Mouse (Mus musculus) lung, embryonic 16.5 days (tissue): ENCODE results near the gene Bco1. TPM values are rescaled to one million over a fixed set of nuclear protein-coding genes. Genes with fewer than 3 reads are reported as not detected.

Experiments used
- ATAC-seq: fragments of 200-750 bp; cut with Nextera tagmentation; 2 replicates; pipeline ENCODE4 v1.8.0; 2017; ENCODE audit warnings: low read depth, mild to moderate bottlenecking, moderate library complexity
- H3K27ac ChIP-seq: fragments of 300-500 bp; sonication (generic); 2 replicates; pipeline ENCODE4 v1.5.1; 2014; ENCODE audit warnings: mild to moderate bottlenecking, control low read depth, low read length
- H3K27me3 ChIP-seq: fragments of 300-500 bp; sonication (generic); 2 replicates; pipeline ENCODE4 v1.6.1; 2014; ENCODE audit warnings: low read depth, low read length, mixed read lengths; ENCODE audit not compliant: control insufficient read depth, insufficient read depth
- H3K36me3 ChIP-seq: fragments of 300-500 bp; sonication (generic); 2 replicates; pipeline ENCODE4 v1.6.1; 2014; ENCODE audit warnings: low read length; ENCODE audit not compliant: control insufficient read depth, insufficient read depth
- H3K4me1 ChIP-seq: fragments of 300-500 bp; sonication (generic); replicated peaks from 2 replicates; pipeline ENCODE4 v1.6.1; 2014; ENCODE audit warnings: low read length, mixed read lengths; ENCODE audit not compliant: control insufficient read depth, insufficient read depth
- H3K4me2 ChIP-seq: fragments of 300-500 bp; sonication (generic); 2 replicates; pipeline ENCODE4 v1.6.1; 2014; ENCODE audit warnings: low read depth, low read length, control low read depth
- H3K4me3 ChIP-seq: fragments of 300-500 bp; sonication (generic); 2 replicates; pipeline ENCODE4 v1.5.1; 2014; ENCODE audit warnings: mild to moderate bottlenecking, low read length, control low read depth
- H3K9ac ChIP-seq: fragments of 300-500 bp; sonication (generic); 2 replicates; pipeline ENCODE4 v1.6.1; 2014; ENCODE audit warnings: low read length, control low read depth
- H3K9me3 ChIP-seq: fragments of 300-500 bp; sonication (generic); 2 replicates; pipeline ENCODE4 v1.6.1; 2016; ENCODE audit warnings: low read length; ENCODE audit not compliant: control insufficient read depth
- WGBS: fragments of 180-500 bp; shearing (Covaris S2); extraction: QIAGEN DNeasy Blood & Tissue Kit; methylation state at CpG from one replicate; pipeline ENCODE4 v1.1.7; 2014; 5-methylcytosine and 5-hydroxymethylcytosine counted together
- polyA plus RNA-seq: library from polyadenylated mRNA; unstranded; fragments of >200 nt; fragmentation: Nextera tagmentation; extraction: Ambion mirVana; gene quantifications from 2 replicates; pipeline ENCODE4 v1.2.1, GENCODE M21; 2015

Bco1 gene
- polyA plus RNA-seq, 1 experiment from 2014 or later, result 0.40 TPM

DNA sequence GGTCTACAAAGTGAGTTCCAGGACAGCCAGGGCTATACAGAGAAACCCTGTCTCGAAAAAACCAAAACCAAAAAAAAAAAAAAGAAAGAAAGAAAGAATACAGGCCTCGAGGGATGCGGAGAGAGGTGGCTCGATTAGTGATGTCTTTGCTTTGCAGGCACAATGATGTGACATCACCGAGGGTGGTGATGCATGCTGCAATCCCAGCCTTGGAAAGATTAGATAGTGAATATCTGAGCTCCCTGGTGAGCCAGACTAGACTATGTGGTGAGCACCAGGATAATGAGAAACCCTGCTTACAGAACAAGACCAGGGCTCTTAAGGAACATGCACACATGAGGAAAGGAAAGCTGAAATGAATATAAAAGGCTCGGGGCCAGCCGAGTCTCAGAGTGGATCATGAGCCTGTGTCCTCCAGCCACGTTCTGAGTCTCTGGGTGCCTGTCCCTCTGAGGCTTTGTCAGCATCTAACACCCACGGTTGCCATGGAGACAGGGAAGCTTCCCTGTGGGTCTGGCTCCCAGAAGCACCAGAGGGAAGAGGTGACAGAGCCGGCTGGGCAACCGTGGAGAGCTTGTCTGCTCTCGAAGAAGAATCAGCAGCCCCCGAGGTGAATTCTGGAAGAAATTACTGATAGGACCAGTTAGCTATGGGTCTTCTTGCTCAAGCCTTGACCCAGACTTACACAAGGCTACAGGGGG, 34.3 kb upstream of the Bco1 start:
- Histone ChIP-seq H3K9ac (no peak overlapping the region), H3K36me3 (no peaks in the 10 kb centered on the region), H3K4me1 (no peaks in the 10 kb centered on the region), H3K27me3 (no peaks in the 10 kb centered on the region), H3K4me2 (no peak overlapping the region), H3K4me3 (no peak overlapping the region), H3K27ac (no peak overlapping the region), H3K9me3 (peaks cover 4% of the 10 kb centered on the region; the same call in 1 of the 2 replicates)
- 52% methylated on average over 13 of the region's 13 CpGs for WGBS
- no peak for ATAC-seq

DNA sequence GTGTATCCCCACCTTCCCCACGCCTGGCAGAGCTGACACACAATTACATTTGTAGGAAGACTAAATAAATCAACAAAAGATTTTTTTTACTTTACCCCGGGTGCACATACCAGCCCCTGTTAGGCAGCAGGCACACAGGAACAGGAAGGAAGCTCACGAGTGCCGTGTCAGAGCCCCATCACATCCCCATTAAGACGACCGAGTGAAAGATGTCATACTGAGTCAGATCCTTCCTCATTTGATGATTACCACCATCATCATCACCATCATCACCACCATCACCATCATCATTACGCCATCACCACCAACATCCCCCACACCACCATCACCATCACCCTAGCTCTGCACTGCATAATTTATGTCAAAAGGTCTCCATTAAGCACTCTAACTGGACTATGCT, 28.7 kb upstream of the Bco1 start:
- Histone ChIP-seq H3K9me3 (peaks cover 4% of the 10 kb centered on the region; the same call in 1 of the 2 replicates), H3K27ac (no peak overlapping the region), H3K4me2 (no peak overlapping the region), H3K27me3 (no peaks in the 10 kb centered on the region), H3K4me1 (no peaks in the 10 kb centered on the region), H3K9ac (no peak overlapping the region), H3K36me3 (no peaks in the 10 kb centered on the region), H3K4me3 (no peak overlapping the region)
- ATAC-seq, result no peak
- 61% methylated on average over 7 of the region's 7 CpGs for WGBS

DNA sequence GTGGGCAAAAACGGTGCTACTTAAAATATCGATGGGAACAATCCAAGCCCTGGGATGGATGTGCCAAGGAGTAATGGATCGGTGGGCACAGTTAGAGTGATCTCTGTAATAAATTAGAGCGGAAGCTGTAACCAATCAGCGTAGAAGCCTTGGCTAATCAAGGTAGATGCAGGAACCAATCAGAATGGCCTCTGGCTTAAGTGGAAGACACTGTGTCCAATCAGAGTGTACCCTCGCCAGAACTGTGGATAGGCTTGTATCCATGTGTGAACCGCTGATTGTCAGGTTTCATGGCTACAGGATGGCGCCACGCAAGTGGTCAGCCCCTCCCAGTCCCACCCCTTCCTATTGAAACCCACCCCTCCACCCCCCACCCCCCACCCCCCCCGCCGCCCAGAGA, 28.3 kb upstream of the Bco1 start:
- no peaks in the 10 kb centered on the region for H3K36me3 ChIP-seq
- no peaks in the 10 kb centered on the region for H3K27me3 ChIP-seq
- H3K27ac ChIP-seq, result no peak overlapping the region
- H3K9me3 ChIP-seq, result peaks cover 1% of the 10 kb centered on the region; the same call in 1 of the 2 replicates
- H3K4me3 ChIP-seq, result no peak overlapping the region
- H3K9ac ChIP-seq, result no peak overlapping the region
- 79% methylated on average over 11 of the region's 11 CpGs for WGBS
- H3K4me1 ChIP-seq, result no peaks in the 10 kb centered on the region
- no peak for ATAC-seq
- no peak overlapping the region for H3K4me2 ChIP-seq

DNA sequence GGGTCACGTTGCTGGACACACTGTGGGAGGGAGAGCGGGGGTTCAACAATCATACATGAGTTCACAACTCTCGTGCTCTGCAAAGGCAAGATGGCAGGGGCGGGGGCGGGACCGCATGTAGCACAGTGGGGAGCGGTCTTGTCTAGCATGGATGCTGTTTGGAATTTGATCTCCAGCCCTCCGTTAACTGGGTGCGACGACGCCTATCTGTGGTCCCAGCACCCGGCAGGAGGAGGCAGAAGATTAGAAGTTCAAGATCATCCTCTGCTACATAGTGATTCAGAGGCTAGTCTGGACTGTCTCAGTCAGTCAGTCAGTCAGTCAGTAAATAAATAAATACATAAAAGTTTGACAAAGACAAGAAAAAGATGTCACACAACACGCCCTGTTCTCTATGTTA, 27.4 kb upstream of the Bco1 start:
- Histone ChIP-seq H3K27me3 (no peaks in the 10 kb centered on the region), H3K36me3 (no peaks in the 10 kb centered on the region), H3K4me2 (no peak overlapping the region), H3K27ac (no peak overlapping the region), H3K4me3 (no peak overlapping the region), H3K4me1 (no peaks in the 10 kb centered on the region), H3K9ac (no peak overlapping the region), H3K9me3 (no peaks in the 10 kb centered on the region)
- 68% methylated on average over 13 of the region's 13 CpGs for WGBS
- ATAC-seq, result no peak

DNA sequence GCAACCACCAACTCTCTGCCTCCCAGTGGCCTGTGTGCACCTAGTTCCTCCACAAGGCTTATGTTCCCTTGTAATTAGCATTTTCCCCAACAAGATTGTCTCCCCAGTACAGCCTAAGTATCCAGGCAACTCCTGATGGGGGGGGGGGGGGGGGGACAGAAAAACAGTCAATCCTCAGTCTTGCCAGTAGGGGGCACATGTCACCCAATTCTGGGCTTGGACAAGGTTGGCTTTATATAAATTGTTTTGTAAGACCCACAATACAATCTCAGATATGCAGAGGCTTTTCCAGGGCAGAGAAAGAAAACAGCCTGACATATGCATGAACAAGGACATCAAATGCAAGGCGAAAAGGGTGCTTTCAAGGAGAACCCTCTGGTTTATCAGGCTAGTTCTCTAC, 25.9 kb upstream of the Bco1 start:
- Histone ChIP-seq H3K36me3 (no peaks in the 10 kb centered on the region), H3K27ac (no peak overlapping the region), H3K27me3 (no peaks in the 10 kb centered on the region), H3K4me2 (no peak overlapping the region), H3K9ac (no peak overlapping the region), H3K4me3 (no peak overlapping the region), H3K9me3 (no peaks in the 10 kb centered on the region), H3K4me1 (no peaks in the 10 kb centered on the region)
- ATAC-seq, result no peak
- WGBS, result 80% methylated on average over 1 of the region's 1 CpGs

- WGBS, result 59% methylated on average over 10 of the region's 10 CpGs
- H3K36me3 ChIP-seq, result no peaks in the 10 kb centered on the region
- ATAC-seq, result no peak
- H3K9ac ChIP-seq, result no peak overlapping the region
- H3K27ac ChIP-seq, result no peak overlapping the region
- no peaks in the 10 kb centered on the region for H3K9me3 ChIP-seq
- H3K27me3 ChIP-seq, result no peaks in the 10 kb centered on the region
- no peak overlapping the region for H3K4me3 ChIP-seq
- no peak overlapping the region for H3K4me2 ChIP-seq
- H3K4me1 ChIP-seq, result no peaks in the 10 kb centered on the region
Measured at GRCm38 (mm10) chr8:117074350-117075182, 21.1 kb upstream of the Bco1 start.

GRCm38 (mm10) chr8:117078367-117078926, 17.2 kb upstream of the Bco1 start:
- Histone ChIP-seq H3K27me3 (no peaks in the 10 kb centered on the region), H3K9ac (no peak overlapping the region), H3K9me3 (no peaks in the 10 kb centered on the region), H3K4me1 (no peaks in the 10 kb centered on the region), H3K4me2 (no peak overlapping the region), H3K27ac (no peak overlapping the region), H3K4me3 (no peak overlapping the region), H3K36me3 (no peaks in the 10 kb centered on the region)
- ATAC-seq, result no peak
- WGBS, result 78% methylated on average over 7 of the region's 7 CpGs

- WGBS, result 74% methylated on average over 14 of the region's 14 CpGs
- Histone ChIP-seq H3K36me3 (no peaks in the 10 kb centered on the region), H3K4me3 (no peak overlapping the region), H3K27me3 (no peaks in the 10 kb centered on the region), H3K9ac (no peak overlapping the region), H3K9me3 (no peaks in the 10 kb centered on the region), H3K27ac (no peak overlapping the region), H3K4me2 (no peak overlapping the region), H3K4me1 (no peaks in the 10 kb centered on the region)
- no peak for ATAC-seq
Measured at GRCm38 (mm10) chr8:117079652-117080051, 16.0 kb upstream of the Bco1 start.

DNA sequence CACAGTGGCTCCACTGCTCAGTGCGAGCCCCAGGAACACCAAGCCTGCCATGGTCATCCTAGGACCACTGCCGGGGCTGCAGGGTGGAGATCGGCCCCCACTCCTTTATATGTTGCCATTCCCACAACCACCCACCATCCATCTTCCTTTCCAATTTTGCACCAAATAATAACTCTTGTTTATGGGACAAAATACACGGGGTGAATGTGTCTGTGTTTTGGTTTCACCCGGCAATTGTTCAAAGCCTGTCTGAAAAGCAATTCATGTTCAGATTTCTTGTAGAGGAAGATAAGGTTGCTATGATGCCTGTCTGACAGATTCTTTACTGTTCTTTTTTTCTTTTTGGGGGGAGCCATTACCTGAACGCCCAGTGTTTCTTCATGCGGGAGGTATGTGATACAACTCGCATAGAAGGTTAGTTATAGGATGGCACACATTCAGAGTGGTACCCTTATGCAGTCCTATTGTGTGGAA, 13.2 kb upstream of the Bco1 start, which contains the start of gene Pkd1l2:
TSS of gene Pkd1l2 (minus strand) at position 51 of the 474 bp plus-strand sequence.
- 72% methylated on average over 8 of the region's 8 CpGs for WGBS

More for the DNA sequence above, 13.2 kb upstream of the Bco1 start, which contains the start of gene Pkd1l2:
- Histone ChIP-seq H3K27ac (no peak within 1 kb of the TSS), H3K9ac (no peak within 1 kb of the TSS), H3K27me3 (no peaks in the 10 kb centered on the region), H3K4me1 (no peaks in the 10 kb centered on the region; the same call in 1 of the 2 replicates), H3K4me2 (no peak within 1 kb of the TSS), H3K9me3 (no peaks in the 10 kb centered on the region), H3K36me3 (no peaks in the 10 kb centered on the region), H3K4me3 (no peak within 1 kb of the TSS)
- ATAC-seq, result no peak
